Mouse (Mus musculus) megakaryocyte, adult 5-6 weeks (primary cell): ENCODE measurements at regions not wholly inside any gene's neighbourhood (a gene's known extent, or its start where the extent isn't known, plus 50 kb on each side); places are given as distances from the start of the nearest gene placed in this dataset.
A peak's percentile ranks its signal among the peaks of the same experiment; 100 is the strongest.
"Not testable (repeated sequence)": the region's sequence is repeated elsewhere in the genome, so short reads cannot be mapped to it uniquely, and the experiment has no call there.

Experiments used
- ATAC-seq: 2 replicates; pipeline ENCODE4 v1.8.0; 2016; ENCODE audit warnings: mild to moderate bottlenecking, inconsistent platforms; ENCODE audit not compliant: poor library complexity, severe bottlenecking

DNA sequence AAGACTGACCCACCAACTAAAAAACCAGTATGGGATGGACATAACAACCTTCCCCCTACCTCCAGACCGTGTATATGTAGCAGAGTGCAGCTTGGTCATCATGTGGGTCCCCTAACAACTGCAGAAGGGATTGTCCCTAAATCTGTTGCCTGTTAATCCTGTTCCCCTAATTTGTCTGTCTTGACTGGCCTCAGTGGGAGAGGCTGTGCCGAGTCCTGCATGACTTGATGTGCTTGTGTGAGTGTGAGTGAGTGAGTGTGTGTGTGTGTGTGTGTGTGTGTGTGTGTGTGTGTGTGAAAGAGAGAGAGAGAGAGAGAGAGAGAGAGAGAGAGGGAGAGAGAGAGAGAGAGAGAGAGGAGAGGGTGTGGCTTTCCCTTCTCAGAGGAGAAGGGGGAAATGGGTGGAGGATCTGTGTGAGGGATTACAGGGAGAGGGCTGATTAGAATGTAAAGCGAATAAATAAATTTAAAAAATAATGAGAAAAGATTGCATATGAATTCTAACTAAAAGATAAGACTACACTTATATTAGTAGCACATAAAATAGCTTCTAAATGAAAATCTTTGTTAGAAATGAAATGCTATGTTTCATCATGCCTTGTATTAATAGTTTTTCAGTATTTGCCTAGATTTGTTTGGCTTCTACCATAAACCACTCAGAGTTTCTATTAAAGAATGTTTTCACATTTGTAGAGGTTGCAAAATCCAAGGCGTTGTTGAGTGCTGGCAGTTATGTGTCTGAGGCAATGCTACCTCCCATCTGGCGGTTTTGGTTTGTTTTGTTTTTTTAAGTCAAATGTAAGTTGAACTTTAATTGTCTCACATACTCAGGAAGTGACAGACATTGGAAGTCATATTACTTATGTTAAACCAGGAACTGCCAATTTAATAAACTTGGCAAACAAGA, 740.9 kb downstream of the Abca13 start:
- ATAC-seq: no peak

DNA sequence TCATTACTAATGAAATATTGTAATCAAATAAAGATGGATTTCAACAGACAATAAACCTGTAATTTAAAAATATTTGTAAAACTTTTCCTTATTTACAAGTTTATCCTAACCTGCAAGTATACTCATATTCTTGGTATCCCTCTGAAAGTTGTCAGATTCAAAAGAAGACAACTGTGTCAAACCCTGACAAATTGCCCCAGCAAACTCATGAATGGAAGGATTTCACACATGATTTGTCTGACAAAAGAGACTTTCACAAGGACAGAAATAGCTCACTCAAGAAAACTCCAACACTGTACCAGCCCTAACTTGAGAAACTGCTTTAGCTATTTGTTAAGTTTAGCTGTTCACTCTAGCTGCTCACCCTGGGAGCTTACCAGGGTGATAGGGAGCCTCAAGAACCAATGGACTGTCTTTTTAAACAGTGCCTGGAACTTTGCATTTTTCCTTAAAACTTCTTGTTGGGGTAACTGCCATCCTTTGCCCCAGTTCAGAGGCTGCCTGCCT, 771.0 kb downstream of the Abca13 start:
- no peak for ATAC-seq

DNA sequence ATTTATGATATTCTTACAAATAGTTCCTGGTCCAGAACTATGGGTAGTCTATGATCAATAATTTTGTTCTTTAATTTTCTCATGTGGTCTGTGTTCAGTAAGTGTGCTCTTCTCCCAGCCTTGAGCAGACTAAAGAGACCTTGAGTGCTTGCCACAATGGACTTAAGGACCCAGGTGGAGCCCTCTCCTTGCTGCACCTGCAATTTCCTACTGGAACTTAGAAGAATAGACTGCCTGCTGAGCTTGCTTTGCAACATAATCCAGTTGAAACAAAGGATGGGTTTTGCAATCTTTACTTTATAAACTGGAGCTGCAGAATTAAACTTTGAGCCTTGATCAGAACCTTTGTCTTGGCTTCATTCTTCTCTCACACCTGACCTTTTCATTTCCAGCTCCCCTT, 791.2 kb downstream of the Abca13 start:
- no peak for ATAC-seq

DNA sequence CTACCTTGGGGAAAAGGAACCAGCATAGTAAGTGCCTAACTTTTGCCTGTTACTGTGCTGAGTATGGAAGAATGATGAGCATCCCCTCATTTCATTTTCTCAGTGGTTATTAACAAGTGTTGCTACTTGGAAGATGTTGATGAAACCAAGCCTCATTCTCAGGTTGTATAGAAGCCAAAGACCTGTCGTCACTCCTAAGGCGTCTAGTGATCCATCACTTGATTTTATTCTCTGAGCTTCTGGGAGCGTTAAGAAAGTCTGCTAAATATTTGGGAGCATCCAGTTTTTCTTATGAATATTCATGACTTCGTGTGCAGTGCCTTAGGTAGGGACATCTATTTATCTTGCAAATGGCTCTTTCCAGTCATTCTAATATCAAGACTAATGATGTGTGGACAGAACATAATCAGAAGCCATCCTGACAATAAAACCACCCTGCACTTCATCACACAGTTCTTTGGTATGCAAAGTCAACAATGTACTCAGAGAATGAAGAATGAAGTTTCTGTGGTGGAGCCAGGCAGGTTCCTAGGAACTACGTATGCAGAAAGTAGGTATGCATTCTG, 802.9 kb downstream of the Abca13 start:
- ATAC-seq: no peak

DNA sequence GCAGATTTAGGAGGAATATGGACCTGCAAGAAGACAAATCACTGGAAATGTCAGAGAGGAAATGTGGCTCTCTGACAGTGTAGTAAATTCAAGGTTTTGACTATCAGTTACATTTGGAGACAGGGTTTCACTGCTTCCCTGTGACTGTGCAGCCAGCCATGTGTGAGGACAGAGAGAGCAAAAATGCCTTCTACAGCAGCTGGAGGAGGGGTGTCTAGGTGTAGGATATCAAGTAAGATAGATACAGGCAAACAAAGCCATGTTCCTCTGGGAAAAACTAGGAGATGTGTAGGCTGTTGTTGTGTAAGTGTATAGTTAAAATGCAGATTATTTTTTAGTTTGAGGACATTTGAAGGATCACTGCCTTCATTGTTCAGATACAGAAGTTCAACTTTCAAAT, 803.6 kb downstream of the Abca13 start:
- no peak for ATAC-seq

DNA sequence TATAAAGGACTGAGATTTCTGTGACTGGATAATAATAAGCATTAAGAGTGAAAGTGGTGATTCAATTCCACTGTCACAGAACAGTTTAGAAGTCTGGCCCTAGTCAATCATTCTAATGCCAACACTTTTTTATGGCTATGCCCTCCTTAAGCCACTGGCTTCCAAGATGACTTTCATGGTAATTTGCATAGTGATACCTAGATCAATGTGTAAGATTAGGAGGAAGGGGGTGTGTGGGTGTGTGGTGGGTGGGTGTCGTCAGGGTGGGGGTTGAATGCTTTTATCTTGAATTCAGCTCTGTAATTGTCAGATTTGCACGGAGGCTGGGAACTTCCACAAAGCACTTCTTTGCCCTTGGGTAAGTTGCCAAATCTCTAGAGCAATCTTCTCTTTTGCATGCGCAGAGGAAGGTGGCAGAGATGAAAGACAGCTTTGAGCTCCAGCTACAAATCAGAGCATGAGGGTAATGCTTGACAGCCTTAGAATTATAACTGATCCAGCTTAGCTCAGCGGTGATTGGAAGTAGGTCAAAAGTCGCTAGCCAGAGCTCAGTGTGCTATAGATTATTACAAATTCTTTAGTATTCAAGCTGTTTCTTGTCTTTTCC, 805.9 kb downstream of the Abca13 start:
- ATAC-seq: no peak

DNA sequence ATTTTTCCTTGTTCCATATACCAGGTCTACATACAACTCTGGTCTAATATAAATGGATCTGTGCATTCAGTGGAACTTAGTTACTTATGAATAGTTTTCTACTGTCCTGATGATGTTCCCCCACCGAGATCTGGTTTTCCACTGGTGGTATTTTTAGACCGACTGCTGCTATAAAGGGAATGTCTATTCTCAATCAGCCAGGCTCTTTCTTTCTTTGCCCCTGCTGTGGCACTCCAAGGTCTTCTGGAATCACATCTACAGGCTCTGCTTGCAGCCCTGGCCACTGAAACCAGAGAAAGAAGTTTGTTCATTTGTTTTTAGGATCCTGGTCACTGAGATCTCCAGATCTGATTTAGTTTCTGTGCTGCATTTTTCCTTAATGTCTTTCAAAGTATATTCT, 810.4 kb downstream of the Abca13 start:
- no peak for ATAC-seq

DNA sequence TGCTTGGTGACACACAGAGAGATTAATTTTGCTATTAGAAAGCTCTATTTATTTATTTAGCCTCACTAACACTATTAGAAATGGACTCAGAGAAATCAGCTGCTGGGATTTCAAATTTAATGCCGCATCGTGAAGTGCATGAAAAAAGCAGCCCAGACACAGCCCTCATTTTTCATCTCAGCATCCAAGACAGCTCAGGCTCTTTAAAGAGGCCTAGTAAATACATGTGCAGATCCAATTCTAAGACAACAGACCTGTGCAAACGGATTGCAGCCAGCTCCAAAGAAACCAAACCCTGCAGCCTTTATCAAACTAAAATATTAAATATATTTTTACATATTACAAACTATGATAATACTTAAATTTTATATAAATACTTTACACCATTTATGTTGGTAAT, 815.1 kb downstream of the Abca13 start:
- ATAC-seq: no peak

DNA sequence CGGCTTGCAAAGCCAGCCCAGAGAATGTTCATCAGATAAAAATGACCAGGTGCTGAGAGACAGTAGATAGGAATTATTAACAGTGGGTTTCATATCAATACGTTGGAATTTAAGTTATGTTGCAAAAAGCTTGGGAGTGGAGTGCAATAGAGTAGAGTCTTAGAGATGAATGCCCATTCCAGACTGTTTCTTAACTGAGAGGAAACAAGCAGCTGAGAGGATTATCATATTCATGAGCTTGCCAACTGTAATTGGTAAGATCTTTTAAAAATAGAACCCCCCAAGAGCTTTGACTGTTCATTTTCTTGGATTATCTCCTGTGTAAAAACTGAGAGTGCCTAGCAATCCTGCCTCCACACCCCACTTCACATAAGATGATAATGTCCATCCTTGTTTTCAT, 854.9 kb downstream of the Abca13 start:
- no peak for ATAC-seq

DNA sequence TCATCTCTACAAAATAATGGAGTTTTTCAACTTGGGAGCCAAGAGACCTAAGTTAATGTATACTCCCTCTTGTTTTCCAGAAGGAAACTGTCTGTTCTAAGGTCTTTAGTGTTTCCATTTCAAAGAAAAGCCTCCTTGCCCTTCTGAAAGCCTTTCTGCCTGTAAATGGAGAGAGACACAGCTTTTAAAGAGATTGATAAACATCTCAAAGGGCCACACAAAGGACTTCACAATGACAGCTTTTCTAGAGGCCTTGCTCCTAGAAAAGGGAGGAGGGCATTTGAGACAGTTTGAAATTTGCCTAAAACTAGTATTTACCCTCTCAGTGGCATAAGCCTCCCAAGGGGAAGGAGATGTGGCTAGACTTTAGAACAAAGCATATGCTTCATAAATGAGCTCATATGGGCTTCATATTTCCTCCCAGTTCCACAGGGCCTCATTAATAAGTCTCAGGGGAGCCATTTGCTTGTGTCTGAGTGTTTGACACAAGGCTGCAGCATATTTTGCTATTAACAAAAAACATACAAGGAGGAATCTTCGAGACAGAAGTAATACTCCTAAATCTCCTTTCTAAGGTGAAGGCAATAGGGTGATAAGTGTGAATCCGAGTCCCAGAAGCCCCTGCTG, 860.0 kb downstream of the Abca13 start:
- no peak for ATAC-seq

DNA sequence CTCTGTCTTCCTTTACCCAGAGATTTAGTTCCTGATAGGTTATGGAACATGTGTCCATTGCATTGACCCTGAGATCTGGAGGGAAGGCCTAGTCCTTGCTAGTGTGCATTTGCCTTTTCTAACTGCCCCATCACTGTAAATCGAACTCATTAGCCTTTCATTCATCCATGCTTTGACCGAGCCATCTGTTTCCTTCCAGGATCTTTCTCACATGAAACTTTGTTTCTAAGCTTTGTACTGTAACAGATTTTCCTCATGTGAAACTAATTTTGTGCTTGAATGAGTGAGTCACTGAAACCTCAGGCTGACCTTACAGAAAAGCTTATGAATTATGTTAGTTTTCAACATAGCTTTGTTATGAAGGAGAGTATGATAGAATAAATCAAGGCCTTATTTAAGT, 880.1 kb downstream of the Abca13 start:
- ATAC-seq: no peak

DNA sequence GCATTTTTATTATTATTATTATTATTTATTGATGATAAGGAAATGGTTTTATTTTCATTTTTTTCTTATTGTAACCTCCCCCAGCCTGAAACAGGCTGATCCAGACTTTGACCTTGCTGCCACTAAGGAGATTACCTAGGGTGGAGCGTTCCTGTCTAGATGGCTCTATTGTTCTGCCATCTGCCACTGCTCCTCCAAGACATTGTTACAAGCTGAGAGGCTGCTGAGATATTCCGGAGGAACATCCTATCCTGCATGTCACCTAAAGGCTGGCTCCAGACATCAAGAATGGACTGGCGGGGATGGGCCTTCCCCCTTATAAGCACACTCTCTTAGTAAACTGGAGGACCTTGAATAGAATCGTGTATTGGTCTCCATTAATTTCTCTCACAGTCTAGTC, 896.2 kb downstream of the Abca13 start:
- ATAC-seq: no peak

DNA sequence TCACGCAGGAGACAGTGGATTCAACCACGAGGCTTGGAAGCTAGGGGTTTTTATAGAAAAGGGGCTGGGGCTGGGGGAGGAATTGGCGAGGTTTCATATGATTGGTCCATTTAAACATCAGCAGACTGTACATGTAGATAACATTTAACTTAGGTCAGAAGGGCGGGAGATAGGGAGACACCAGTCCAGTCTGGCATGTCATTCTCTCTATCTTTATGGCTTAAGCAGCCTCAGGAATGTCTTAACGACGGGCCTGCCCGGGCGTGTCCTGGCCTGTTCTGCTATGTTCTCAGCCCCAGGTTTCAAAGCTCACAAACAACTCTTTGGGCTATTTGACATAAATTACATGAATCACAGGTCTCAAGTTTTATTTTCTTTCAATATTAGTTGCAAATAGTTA, 910.6 kb downstream of the Abca13 start:
- not testable (repeated sequence) for ATAC-seq

DNA sequence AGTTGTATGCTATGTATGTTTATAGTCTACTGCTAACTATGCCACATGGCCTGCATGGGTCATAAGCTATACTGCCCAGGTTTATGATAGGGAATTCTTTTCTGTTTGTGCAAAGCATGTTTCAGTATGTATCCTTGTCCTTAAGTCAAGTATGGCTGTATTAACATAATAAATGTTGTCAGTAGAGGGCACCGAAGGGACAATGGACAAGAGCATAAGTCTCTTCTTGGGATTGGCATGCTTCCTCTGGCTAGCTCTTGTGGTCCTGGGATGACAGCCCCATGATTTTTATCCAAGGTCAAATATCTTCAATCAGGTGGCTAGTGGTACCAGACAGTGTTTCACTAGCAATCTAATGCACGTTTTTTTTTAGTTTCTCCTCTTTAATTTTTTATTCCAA, 913.3 kb downstream of the Abca13 start:
- ATAC-seq: no peak

DNA sequence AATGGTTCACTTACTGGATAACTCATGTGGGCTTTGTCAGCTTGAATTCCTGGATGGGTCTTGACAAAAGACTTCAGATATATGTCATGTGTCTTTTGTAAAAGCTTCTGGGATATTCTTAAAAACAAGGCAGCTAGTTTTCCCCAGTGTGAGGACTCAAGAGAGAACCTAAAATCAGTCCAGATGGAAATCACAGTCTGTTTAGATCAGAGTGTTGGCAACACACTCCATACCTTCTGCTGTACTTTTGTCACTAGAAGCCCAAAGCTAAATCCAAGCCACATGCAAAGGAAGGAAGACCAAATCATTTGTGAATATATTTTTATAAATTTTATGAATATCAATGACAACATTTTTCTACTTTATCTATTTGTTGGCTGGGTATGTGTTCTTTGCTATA, 950.4 kb downstream of the Abca13 start:
- ATAC-seq: no peak

DNA sequence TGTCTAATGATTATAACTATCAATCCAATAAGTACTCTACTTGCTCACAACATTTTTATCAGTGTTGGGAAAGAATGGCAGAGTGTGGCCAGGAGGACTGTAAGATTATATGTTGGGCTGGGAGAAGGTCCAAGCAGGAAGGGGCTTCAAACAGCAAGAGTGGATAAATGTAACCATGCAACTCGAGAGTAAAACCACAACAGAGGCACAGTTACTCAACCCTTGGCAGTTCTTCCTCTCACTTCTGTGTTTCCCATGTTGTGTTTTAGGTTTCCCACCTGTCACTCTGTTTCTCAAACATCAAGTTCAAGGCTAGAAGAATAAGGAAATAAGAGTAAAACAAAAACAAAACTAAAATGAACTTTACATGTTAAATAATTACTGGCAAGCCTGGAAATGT, 957.4 kb downstream of the Abca13 start:
- ATAC-seq: peak; percentile 27; the same call in 1 of the 2 replicates

DNA sequence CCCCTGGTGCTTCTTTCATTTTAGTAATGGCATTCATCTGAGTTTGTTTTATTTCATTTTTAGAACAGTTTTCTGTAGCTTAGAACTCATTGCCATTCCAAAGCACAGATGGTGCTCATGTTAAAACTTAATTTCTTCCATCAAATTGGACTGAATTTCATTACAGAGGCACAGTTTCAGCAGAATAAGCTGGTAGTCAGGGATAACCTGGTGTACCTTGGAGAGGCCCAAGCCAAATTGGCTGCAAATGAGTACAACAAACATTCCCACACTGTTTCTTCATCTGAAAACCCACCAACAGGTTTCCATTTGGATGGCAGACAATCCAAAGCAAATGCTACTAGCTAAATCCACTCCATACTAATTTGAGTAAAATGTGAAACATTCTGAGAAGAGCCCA, 960.2 kb upstream of the Vwc2 start:
- no peak for ATAC-seq

DNA sequence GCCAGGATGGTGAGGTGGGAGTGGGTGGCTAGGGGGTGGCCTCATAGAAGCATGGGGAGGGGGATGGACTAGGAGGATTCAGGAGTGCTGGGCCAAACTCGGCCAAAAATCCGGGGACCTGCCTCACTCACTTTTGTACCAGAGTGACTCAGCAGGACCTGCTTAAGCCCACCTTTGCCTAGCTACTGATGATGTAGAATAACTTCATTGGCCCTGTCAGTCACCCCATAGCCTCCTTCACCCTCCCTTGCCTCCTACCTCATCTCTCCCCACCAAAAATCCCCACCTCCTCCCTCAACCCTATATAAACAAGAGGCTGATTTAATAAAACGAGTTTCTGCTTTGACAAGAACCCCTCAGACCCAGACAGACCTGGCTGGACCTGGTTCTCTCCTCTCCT, 920.3 kb upstream of the Vwc2 start:
- no peak for ATAC-seq

DNA sequence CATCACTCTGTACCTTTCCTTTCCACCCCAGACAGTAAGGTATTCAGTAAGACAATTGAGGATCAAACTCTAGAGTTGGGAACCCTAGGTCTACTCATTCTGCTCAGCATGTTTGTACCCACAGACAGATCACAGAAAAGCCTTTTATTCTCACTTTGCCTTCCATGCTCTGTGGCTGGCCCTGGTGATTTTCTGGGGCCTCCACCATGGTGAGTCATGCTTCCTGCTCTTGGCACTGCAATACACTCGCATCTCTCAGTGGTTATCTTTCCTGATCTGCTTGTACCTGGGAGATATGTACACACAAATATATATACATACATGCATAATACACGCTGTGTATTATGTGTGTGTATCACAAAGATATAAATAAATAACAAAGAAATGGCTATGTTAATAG, 919.2 kb upstream of the Vwc2 start:
- ATAC-seq: no peak

DNA sequence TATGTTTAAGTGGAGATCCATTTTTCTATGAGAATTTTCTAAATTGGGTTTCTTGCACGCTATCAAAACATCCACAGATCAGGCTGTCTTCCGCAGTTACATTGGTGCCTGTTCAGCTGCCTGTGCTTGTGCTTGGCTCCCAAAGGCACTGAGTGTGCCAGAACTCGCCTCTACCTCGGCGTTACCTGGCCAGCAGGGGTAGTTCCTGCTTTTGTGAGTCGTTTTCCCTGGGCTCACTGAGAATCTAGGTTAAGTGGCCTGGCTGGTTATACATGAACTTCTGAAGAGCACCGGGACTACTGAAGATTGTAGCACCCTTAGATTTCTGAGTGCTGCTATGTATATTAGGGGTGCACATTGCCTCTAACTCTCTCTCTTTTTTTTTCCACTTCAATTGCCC, 913.0 kb upstream of the Vwc2 start:
- no peak for ATAC-seq

DNA sequence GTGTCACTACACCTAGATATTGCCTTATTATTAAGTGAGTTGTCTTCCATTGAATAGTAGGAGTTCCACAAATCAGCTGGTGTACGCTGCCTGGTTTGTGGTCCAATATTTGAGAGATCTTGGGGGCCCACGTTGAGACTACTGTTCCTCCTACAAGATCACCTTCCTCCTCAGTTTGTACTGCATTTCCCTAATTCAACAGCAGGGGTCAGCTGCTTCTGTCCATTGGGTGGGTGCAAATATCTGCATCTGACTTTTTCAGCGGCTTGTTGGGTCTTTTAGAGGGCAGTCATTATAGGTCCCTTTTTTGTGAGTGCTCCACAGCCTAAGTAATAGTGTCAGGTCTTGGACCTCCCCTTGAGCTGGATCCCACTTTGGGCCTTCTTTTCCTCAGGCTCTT, 908.8 kb upstream of the Vwc2 start:
- no peak for ATAC-seq
